10 mouse cellular contexts compared by ENCODE assay signal in genomic region chr7:99287287-99287686, GRCm38 (mm10). TPM values are rescaled to one million over a fixed set of nuclear protein-coding genes. Genes with fewer than 3 reads are reported as not detected.
A peak's percentile ranks its signal among the peaks of the same experiment; 100 is the strongest.
DNase-seq lines count a peak whose midpoint lies in the region; ATAC-seq and TF ChIP-seq lines count a peak whose summit lies in the region.
"Had no signal": no experiment of that assay in that cellular context is flagged by ENCODE, and none has a peak within 500 bp of the region (broad histone marks: within the 10 kb centered on the region; RNA-seq: fewer than 3 reads in every experiment).

No protein-coding gene starts in this region.

- H3K9ac ChIP-seq in forebrain, embryonic 13.5 days = no peak overlapping the region
- no peak overlapping the region for H3K9ac ChIP-seq in midbrain, embryonic 16.5 days (ENCODE audit: low read depth, low read length)
- no peak overlapping the region for H3K9ac ChIP-seq in lung, postnatal 0 days (replicated peaks; ENCODE audit: low read depth)
- H3K9ac ChIP-seq: limb, embryonic 15.5 days had no signal

- WGBS in forebrain, embryonic 13.5 days = 22% methylated on average over 3 of the region's 3 CpGs
- WGBS in midbrain, embryonic 16.5 days = 8% methylated on average over 3 of the region's 3 CpGs
- 58% methylated on average over 3 of the region's 3 CpGs for WGBS in lung, postnatal 0 days

- intact Hi-C loops in heart, postnatal 25 days (cut with DNase I) = no loop called here

- H3K27ac ChIP-seq in forebrain, embryonic 13.5 days = peak overlapping the region; percentile 59
- no peak overlapping the region for H3K27ac ChIP-seq in midbrain, embryonic 16.5 days (ENCODE audit: low read length)
- no peak overlapping the region for H3K27ac ChIP-seq in lung, postnatal 0 days (ENCODE audit: low read length)
- H3K27ac ChIP-seq: limb, embryonic 15.5 days had no signal

- peak overlapping the region; percentile 10; the same call in 1 of the 2 replicates for H3K4me2 ChIP-seq in forebrain, embryonic 13.5 days
- H3K4me2 ChIP-seq in midbrain, embryonic 16.5 days (ENCODE audit: low read length) = no peak overlapping the region
- H3K4me2 ChIP-seq in lung, postnatal 0 days (replicated peaks; ENCODE audit: low read depth, low read length) = no peak overlapping the region
- H3K4me2 ChIP-seq: limb, embryonic 15.5 days had no signal

- TF ChIP-seq EP300 in lung, postnatal 0 days (IDR thresholded peaks at IDR 0.05) = no peak

- no peak for TF ChIP-seq CTCF in lung, postnatal 0 days (IDR thresholded peaks at IDR 0.05)

- DNase-seq in MN1 (ENCODE audit: low spot score) = peak; percentile 69
- DNase-seq in layer of hippocampus, adult 8-10 months (ENCODE audit: low spot score in 2 of 2) = peak; percentile 74 to 80
- no peak for DNase-seq in lung, postnatal 25 days (ENCODE audit: low spot score)
- DNase-seq in heart, postnatal 25 days (ENCODE audit: low spot score) = no peak
- DNase-seq in lung, postnatal 0 days (ENCODE audit: low spot score) = no peak
- DNase-seq in urinary bladder, postnatal 10 days (ENCODE audit: low spot score) = no peak

- H3K27me3 ChIP-seq in forebrain, embryonic 13.5 days = no peaks in the 10 kb centered on the region
- H3K27me3 ChIP-seq in midbrain, embryonic 16.5 days (ENCODE audit: control insufficient read depth, insufficient read depth, low read depth, low read length) = no peaks in the 10 kb centered on the region
- no peaks in the 10 kb centered on the region for H3K27me3 ChIP-seq in lung, postnatal 0 days (replicated peaks; ENCODE audit: insufficient read depth, low read length)

- H3K36me3 ChIP-seq in forebrain, embryonic 13.5 days (ENCODE audit: poor library complexity, severe bottlenecking) = peaks cover 13% of the 10 kb centered on the region; the same call in 1 of the 2 replicates
- no peaks in the 10 kb centered on the region for H3K36me3 ChIP-seq in midbrain, embryonic 16.5 days (ENCODE audit: control insufficient read depth, insufficient read depth, low read length)
- H3K36me3 ChIP-seq in lung, postnatal 0 days (ENCODE audit: insufficient read depth, low read length) = no peaks in the 10 kb centered on the region
- H3K36me3 ChIP-seq: limb, embryonic 15.5 days had no signal

- peaks cover 16% of the 10 kb centered on the region for H3K4me1 ChIP-seq in forebrain, embryonic 13.5 days
- peaks cover 7% of the 10 kb centered on the region for H3K4me1 ChIP-seq in midbrain, embryonic 16.5 days (ENCODE audit: control insufficient read depth, insufficient read depth, low read length)
- H3K4me1 ChIP-seq in lung, postnatal 0 days (ENCODE audit: insufficient read depth, low read depth, low read length) = peaks cover 5% of the 10 kb centered on the region; the same call in 1 of the 2 replicates

- no peak overlapping the region for H3K4me3 ChIP-seq in forebrain, embryonic 13.5 days
- H3K4me3 ChIP-seq in midbrain, embryonic 16.5 days (ENCODE audit: low read depth, low read length) = no peak overlapping the region
- no peak overlapping the region for H3K4me3 ChIP-seq in lung, postnatal 0 days (ENCODE audit: low read depth, low read length)
- H3K4me3 ChIP-seq: limb, embryonic 15.5 days had no signal

- ATAC-seq in forebrain, embryonic 13.5 days = peak; percentile 89
- ATAC-seq in midbrain, embryonic 16.5 days = peak; percentile 85
- ATAC-seq in lung, postnatal 0 days = no peak

- no peaks in the 10 kb centered on the region; the same call in 1 of the 2 replicates for H3K9me3 ChIP-seq in forebrain, embryonic 13.5 days (replicated peaks)
- no peaks in the 10 kb centered on the region for H3K9me3 ChIP-seq in midbrain, embryonic 16.5 days (replicated peaks; ENCODE audit: control insufficient read depth, low read length, poor library complexity, severe bottlenecking)
- no peaks in the 10 kb centered on the region for H3K9me3 ChIP-seq in lung, postnatal 0 days (ENCODE audit: low read length)
- H3K9me3 ChIP-seq: limb, embryonic 15.5 days had no signal

RNA-seq across cellular contexts. Expression of gene Map6, which starts 20.0 kb away (rescaled TPM):
- polyA plus RNA-seq in forebrain, embryonic 13.5 days (2015; fragmentation: Nextera tagmentation; extraction: Ambion mirVana) = 46.9 and 51.3 TPM in 2 replicates
- total RNA-seq in layer of hippocampus, adult 8-10 months (2022) = 100 to 1,000 TPM; 101 to 108 (median 106) TPM
- 140 and 155 TPM in 2 replicates for polyA plus RNA-seq in midbrain, embryonic 16.5 days (2015; fragmentation: Nextera tagmentation; extraction: Ambion mirVana)
- total RNA-seq in heart, postnatal 25 days (2021) = 1 to 10 TPM; 3.0 to 4.4 TPM
- 29.6 and 35.9 TPM in 2 replicates for polyA plus RNA-seq in lung, postnatal 0 days (2015; fragmentation: Nextera tagmentation; extraction: Ambion mirVana)

RNA-seq across cellular contexts. Expression of gene Mogat2, which starts 48.9 kb away (rescaled TPM):
- polyA plus RNA-seq in forebrain, embryonic 13.5 days (2015; fragmentation: Nextera tagmentation; extraction: Ambion mirVana) = 3.0 and 3.1 TPM in 2 replicates
- not detected for total RNA-seq in layer of hippocampus, adult 8-10 months (2022)
- 1.1 and 1.2 TPM in 2 replicates for polyA plus RNA-seq in midbrain, embryonic 16.5 days (2015; fragmentation: Nextera tagmentation; extraction: Ambion mirVana)
- total RNA-seq in heart, postnatal 25 days (2021) = not detected
- polyA plus RNA-seq in lung, postnatal 0 days (2015; fragmentation: Nextera tagmentation; extraction: Ambion mirVana) = 0.27 and 0.55 TPM in 2 replicates
- polyA plus RNA-seq: cerebellum, adult 2 months had no signal

Comparison
In these comparisons a context has a peak if more than half of its experiments do, and no peak if none do; other contexts are left out.
1. DNase-seq: peak in MN1 (single experiment) and layer of hippocampus, adult 8-10 months (2 of 2); none in lung, postnatal 25 days (single experiment), heart, postnatal 25 days (single experiment), lung, postnatal 0 days (single experiment) and urinary bladder, postnatal 10 days (single experiment).